Mouse (Mus musculus) hindbrain, embryonic 12.5 days (tissue): ENCODE data around the gene Ick. TPM values are rescaled to one million over a fixed set of nuclear protein-coding genes. Genes with fewer than 3 reads are reported as not detected.
"Not testable (repeated sequence)": the region's sequence is repeated elsewhere in the genome, so short reads cannot be mapped to it uniquely, and the experiment has no call there.

Source experiments
- ATAC-seq: fragments of 200-750 bp; cut with Nextera tagmentation; 2 replicates; pipeline ENCODE4 v1.8.0; 2017; ENCODE audit warnings: moderate TSS enrichment; ENCODE audit not compliant: low FRiP score
- H3K27ac ChIP-seq: fragments of 300-500 bp; sonication (generic); 2 replicates; pipeline ENCODE4 v1.5.1; 2016; ENCODE audit warnings: mild to moderate bottlenecking
- H3K27me3 ChIP-seq: fragments of 300-500 bp; sonication (generic); 2 replicates; pipeline ENCODE4 v1.6.1; 2016; ENCODE audit warnings: mild to moderate bottlenecking
- H3K36me3 ChIP-seq: fragments of 300-500 bp; sonication (generic); 2 replicates; pipeline ENCODE4 v1.6.1; 2016; ENCODE audit warnings: mild to moderate bottlenecking
- H3K4me1 ChIP-seq: fragments of 300-500 bp; sonication (generic); 2 replicates; pipeline ENCODE4 v1.6.1; 2016
- H3K4me2 ChIP-seq: fragments of 300-500 bp; sonication (generic); replicated peaks from 2 replicates; pipeline ENCODE4 v1.6.1; 2016; ENCODE audit warnings: mild to moderate bottlenecking
- H3K4me3 ChIP-seq: fragments of 300-500 bp; sonication (generic); 2 replicates; pipeline ENCODE4 v1.5.1; 2016; ENCODE audit warnings: mild to moderate bottlenecking
- H3K9ac ChIP-seq: fragments of 300-500 bp; sonication (generic); 2 replicates; pipeline ENCODE4 v1.6.1; 2016; ENCODE audit warnings: mild to moderate bottlenecking, moderate library complexity
- H3K9me3 ChIP-seq: fragments of 300-500 bp; sonication (generic); replicated peaks from 2 replicates; pipeline ENCODE4 v1.6.1; 2016; ENCODE audit warnings: mild to moderate bottlenecking
- WGBS: fragments of 180-500 bp; shearing (Covaris S2); methylation state at CpG from one replicate; pipeline ENCODE4 v1.1.7; 2016; 5-methylcytosine and 5-hydroxymethylcytosine counted together
- polyA plus RNA-seq: library from polyadenylated mRNA; unstranded; fragments of >200 nt; fragmentation: Nextera tagmentation; extraction: Ambion mirVana; gene quantifications from 2 replicates; pipeline ENCODE4 v1.2.1, GENCODE M21; 2016

Ick gene
- polyA plus RNA-seq, 1 experiment from 2014 or later, result 38.1 TPM

DNA sequence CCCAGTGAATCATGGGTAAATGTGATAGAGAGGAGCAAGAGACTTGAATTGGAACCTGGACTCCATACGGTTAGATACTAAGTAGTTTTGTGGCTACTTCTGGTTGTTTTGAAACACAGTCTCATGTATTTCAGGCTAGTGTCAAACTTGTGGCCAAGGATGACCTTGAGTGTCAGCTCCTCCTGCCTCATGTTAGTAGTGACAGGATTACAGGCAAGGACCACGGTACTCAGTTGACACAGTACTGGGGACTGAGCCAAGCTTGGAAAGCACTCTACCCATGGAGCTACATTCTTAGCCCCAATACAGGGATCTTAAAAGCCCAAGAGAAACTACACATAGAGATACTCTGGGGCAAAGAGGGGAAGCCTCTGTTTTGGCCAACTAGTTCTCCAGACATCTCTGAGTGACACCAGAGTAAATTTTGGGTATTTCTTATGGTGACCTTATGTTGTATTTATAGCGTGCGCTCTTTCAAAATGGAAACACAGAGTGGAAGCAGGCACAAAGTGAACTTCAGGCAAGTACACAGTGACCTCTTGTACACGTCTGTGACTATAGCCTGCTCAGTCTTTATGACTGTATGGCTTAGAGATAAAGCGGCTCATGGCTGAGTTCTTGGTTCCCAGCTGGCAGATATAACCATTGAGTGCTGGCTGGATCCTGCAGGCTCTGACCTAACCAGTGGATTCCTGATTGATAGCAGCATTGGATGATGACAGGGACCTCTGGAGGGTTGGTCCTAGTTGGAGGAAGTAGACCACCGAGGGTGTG lies 14.1 kb downstream of the Ick start:
- peaks cover 19% of the 10 kb centered on the region for H3K4me1 ChIP-seq
- H3K4me2 ChIP-seq, result no peak overlapping the region
- no peak for ATAC-seq
- H3K27me3 ChIP-seq, result no peaks in the 10 kb centered on the region
- H3K27ac ChIP-seq, result no peak overlapping the region
- no peaks in the 10 kb centered on the region for H3K9me3 ChIP-seq
- H3K9ac ChIP-seq, result no peak overlapping the region
- peaks cover 16% of the 10 kb centered on the region; the same call in 1 of the 2 replicates for H3K36me3 ChIP-seq
- 95% methylated on average over 7 of the region's 7 CpGs for WGBS
- H3K4me3 ChIP-seq, result no peak overlapping the region

DNA sequence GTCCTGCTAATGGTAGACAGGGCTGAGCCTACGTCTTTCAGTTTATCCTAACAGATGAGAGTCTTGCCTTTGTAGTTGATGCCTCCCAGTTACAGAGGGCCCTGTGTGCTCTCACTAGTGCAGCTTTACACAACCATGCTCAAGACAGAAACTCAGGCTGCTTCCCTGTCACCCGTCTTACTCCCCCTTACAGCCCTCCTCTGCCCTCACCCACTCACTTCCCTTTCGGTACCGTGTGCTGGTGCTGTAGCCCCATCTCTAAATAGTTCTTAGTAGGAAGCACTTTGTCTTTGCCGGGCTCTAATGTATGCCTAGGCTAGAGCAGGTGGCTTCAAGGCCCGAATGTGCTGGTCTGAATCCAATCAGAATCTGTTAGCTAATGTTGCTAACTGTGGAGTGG lies 15.3 kb downstream of the Ick start:
- no peak overlapping the region for H3K4me2 ChIP-seq
- ATAC-seq, result no peak
- H3K4me3 ChIP-seq, result no peak overlapping the region
- 92% methylated on average over 6 of the region's 6 CpGs for WGBS
- no peaks in the 10 kb centered on the region for H3K27me3 ChIP-seq
- H3K9me3 ChIP-seq, result no peaks in the 10 kb centered on the region
- H3K27ac ChIP-seq, result no peak overlapping the region
- peaks cover 19% of the 10 kb centered on the region for H3K4me1 ChIP-seq
- no peak overlapping the region for H3K9ac ChIP-seq
- peaks cover 16% of the 10 kb centered on the region; the same call in 1 of the 2 replicates for H3K36me3 ChIP-seq

DNA sequence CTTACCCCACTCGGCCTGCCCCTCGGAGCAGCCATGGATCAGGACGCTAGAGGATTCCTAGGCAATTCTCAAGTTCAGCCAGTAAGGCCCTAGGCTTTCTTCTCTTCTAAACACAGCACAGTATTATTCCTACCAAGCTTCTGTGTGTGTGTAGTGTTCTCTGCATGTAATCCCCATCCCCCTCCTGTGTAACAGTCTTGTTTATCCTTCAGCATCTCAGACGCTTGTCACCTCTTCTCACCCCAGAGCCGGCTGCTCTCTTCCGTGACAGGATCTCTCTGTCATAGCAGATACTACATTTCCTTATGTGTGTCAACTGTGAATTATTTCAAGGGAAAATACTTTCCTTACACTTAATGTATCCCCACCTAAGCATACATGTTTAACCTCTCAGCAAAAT lies 17.0 kb downstream of the Ick start:
- no peaks in the 10 kb centered on the region for H3K9me3 ChIP-seq
- H3K9ac ChIP-seq, result no peak overlapping the region
- peaks cover 21% of the 10 kb centered on the region for H3K4me1 ChIP-seq
- H3K4me3 ChIP-seq, result no peak overlapping the region
- peaks cover 14% of the 10 kb centered on the region; the same call in 1 of the 2 replicates for H3K36me3 ChIP-seq
- no peaks in the 10 kb centered on the region for H3K27me3 ChIP-seq
- H3K27ac ChIP-seq, result peak overlapping the region; percentile 52; the same call in 1 of the 2 replicates
- ATAC-seq, result peak; percentile 30; the same call in 1 of the 2 replicates
- 0 out of 2 replicates have a peak overlapping the region, but pooled peaks have one; percentile 3 for H3K4me2 ChIP-seq
- 71% methylated on average over 6 of the region's 6 CpGs for WGBS

DNA sequence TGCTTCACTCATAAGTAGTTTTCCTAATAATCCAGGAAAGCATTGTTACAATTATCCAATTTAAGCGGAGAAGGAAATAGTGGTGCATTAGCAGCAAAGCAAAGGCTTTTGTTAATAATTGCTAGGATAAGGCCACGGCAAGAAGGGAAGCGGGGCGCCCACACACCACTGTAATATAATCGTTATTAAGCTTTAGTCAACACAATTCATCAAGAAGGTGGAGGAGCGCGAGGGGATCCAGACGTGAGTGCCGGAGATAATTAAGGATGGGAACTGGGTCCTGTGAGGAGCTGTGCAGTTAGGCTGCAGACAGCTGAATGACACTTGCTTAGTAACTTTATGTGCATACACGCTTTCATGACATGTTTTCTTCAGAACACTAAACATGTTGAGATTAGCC lies 17.7 kb downstream of the Ick start:
- 0 out of 2 replicates have a peak overlapping the region, but pooled peaks have one; percentile 52 for H3K27ac ChIP-seq
- H3K4me2 ChIP-seq, result no peak overlapping the region
- H3K36me3 ChIP-seq, result peaks cover 16% of the 10 kb centered on the region
- peaks cover 21% of the 10 kb centered on the region for H3K4me1 ChIP-seq
- H3K9ac ChIP-seq, result no peak overlapping the region
- WGBS, result 81% methylated on average over 10 of the region's 10 CpGs
- H3K4me3 ChIP-seq, result no peak overlapping the region
- no peaks in the 10 kb centered on the region for H3K9me3 ChIP-seq
- H3K27me3 ChIP-seq, result no peaks in the 10 kb centered on the region
- no peak for ATAC-seq

DNA sequence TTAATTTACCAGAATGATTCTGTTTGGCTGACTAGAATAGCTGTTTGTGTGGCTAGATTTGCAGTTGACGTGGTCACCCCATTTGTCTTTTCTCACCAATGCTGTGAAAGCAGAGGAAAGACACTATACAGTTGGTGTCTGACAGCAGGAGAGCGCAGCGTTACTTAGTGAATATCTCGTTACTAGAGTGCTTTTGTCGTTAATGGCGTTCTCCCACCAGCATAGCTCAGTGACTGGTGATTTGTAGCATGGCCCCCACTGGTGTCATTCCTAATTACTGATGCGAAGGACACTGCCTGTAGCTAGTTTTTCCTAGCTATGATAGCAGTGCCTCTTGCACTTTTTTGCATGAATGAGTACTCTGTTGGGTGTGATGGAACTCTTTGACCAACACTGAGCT lies 26.7 kb downstream of the Ick start:
- H3K4me2 ChIP-seq, result no peak overlapping the region
- H3K36me3 ChIP-seq, result peaks cover 65% of the 10 kb centered on the region
- 71% methylated on average over 7 of the region's 7 CpGs for WGBS
- no peaks in the 10 kb centered on the region; the same call in 1 of the 2 replicates for H3K4me1 ChIP-seq
- H3K27me3 ChIP-seq, result no peaks in the 10 kb centered on the region
- no peak overlapping the region for H3K9ac ChIP-seq
- no peaks in the 10 kb centered on the region for H3K9me3 ChIP-seq
- H3K4me3 ChIP-seq, result no peak overlapping the region
- H3K27ac ChIP-seq, result no peak overlapping the region
- no peak for ATAC-seq

DNA sequence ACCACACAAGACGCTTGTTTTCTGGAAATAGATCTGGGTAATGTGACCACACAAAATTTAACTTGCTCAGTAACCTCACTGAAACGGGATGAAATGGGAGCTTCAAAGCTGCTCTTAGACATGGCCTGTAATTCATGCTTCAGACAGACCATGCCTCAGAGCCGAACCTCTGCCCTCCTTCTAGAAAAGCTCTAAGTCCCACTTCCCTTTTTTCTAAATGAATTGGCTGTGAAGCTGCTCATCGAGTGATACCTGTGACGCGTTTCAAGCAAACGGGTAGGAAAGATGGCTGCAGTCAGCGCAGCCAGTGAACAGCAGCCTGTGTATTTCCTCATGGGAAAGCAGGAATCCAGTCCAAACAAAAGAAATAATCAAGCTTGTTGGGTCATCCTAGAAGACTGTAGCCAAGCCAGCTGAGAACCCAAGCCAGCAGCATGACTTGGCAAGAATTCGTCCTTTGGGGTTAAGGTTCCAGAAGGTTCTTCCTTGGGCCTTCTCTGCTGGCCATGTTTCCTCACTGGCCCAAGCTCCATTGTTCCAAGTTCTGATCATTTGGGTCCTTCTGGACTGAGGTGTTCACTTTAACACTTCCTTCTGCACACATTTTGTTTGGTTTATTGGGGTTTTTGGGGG lies 29.2 kb downstream of the Ick start:
- no peak overlapping the region for H3K9ac ChIP-seq
- ATAC-seq, result no peak
- no peak overlapping the region for H3K4me3 ChIP-seq
- H3K36me3 ChIP-seq, result peaks cover 66% of the 10 kb centered on the region
- 93% methylated on average over 9 of the region's 9 CpGs for WGBS
- no peak overlapping the region for H3K4me2 ChIP-seq
- H3K27me3 ChIP-seq, result no peaks in the 10 kb centered on the region
- no peaks in the 10 kb centered on the region; the same call in 1 of the 2 replicates for H3K4me1 ChIP-seq
- H3K9me3 ChIP-seq, result peaks cover 8% of the 10 kb centered on the region
- H3K27ac ChIP-seq, result no peak overlapping the region

DNA sequence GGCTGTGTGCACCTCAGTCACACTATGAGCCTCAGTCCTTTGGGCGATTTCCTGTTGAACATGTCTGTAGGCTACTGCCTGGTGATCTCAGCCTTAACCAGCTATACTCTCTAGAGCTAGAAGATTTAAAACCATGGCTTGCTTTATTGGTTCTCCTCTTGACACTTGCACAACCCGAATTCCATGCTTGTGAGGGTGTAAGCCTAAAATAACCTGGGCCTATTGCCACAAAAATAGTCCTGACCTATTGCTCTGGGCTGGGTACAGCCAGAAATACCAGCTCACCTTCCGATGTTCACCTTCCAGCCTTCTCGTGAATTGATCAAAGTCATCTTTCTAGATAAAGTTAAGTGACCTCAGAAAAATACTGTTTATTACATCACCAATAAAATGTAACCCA lies 30.5 kb downstream of the Ick start:
- no peak overlapping the region for H3K27ac ChIP-seq
- H3K4me2 ChIP-seq, result no peak overlapping the region
- no peak overlapping the region for H3K4me3 ChIP-seq
- H3K27me3 ChIP-seq, result no peaks in the 10 kb centered on the region
- no peaks in the 10 kb centered on the region; the same call in 1 of the 2 replicates for H3K4me1 ChIP-seq
- H3K9ac ChIP-seq, result no peak overlapping the region
- ATAC-seq, result no peak
- peaks cover 8% of the 10 kb centered on the region for H3K9me3 ChIP-seq
- peaks cover 67% of the 10 kb centered on the region for H3K36me3 ChIP-seq
- WGBS, result 95% methylated on average over 4 of the region's 4 CpGs

DNA sequence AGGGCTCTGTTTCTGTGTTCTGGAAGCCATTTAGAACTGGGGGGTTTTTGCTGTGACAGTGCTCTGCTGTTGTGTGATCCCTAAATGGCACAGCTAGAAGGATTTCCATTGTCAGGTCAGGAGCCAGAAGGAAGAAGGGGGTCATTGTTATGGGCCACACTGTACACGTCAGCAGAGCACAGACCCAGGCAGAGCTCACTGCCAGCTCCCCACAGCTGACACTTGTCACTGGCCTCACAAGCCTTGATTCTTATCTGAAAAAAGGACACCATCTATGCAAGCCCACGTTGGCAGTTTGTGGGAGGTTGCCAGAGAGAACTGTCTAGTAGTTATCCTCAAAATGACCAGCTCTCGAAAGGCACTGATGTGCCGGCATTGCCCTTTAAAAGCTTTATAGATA lies 37.1 kb downstream of the Ick start:
- H3K4me2 ChIP-seq, result no peak overlapping the region
- H3K36me3 ChIP-seq, result peaks cover 62% of the 10 kb centered on the region
- no peak overlapping the region for H3K9ac ChIP-seq
- no peaks in the 10 kb centered on the region for H3K27me3 ChIP-seq
- WGBS, result 79% methylated on average over 4 of the region's 4 CpGs
- H3K9me3 ChIP-seq, result peaks cover 8% of the 10 kb centered on the region
- no peak for ATAC-seq
- no peaks in the 10 kb centered on the region; the same call in 1 of the 2 replicates for H3K4me1 ChIP-seq
- no peak overlapping the region for H3K4me3 ChIP-seq
- H3K27ac ChIP-seq, result no peak overlapping the region

DNA sequence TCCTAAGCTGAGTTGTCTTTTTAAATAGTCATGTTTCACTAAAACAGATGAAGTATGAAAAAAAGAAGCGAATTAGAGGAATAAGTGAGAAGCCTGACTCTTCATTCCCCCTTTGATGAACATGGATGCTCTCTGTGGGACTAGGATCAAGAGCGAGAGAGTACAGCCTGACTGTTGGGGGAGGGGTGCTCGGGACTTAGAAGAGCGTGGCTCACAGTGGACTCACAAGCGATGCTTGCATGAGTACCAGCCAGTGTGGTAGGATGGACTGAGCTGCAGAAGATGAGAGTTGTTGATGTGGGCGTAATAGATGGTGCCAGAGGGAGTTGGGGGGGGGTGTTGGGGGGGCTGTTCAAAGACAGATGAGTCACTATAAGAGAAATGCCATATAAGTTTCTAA lies 37.6 kb downstream of the Ick start:
- Histone ChIP-seq H3K4me3 (no peak overlapping the region), H3K9ac (no peak overlapping the region), H3K27me3 (no peaks in the 10 kb centered on the region), H3K36me3 (peaks cover 62% of the 10 kb centered on the region), H3K4me2 (no peak overlapping the region), H3K4me1 (no peaks in the 10 kb centered on the region; the same call in 1 of the 2 replicates), H3K27ac (no peak overlapping the region), H3K9me3 (peaks cover 7% of the 10 kb centered on the region)
- 82% methylated on average over 6 of the region's 6 CpGs for WGBS
- ATAC-seq, result no peak

DNA sequence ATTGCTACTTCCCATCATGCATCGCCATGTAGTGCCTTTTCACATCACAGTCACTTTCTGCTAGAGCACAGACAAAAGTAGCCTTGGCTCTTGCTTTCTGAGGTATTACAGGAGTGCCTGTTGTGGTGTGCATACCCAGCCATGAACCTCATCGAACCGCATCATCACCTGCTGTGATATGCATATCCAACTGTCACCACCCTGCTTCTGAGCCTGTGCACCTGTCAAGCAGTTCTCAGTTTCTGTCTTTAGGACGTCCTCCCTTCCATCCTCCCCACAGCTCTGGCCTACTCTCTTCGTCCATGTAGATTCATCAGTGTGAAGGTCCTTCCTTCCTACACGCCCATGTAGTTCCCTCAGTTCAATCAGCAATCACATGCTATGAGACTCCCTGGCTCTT lies 39.2 kb downstream of the Ick start:
- Histone ChIP-seq H3K4me2 (no peak overlapping the region), H3K27me3 (no peaks in the 10 kb centered on the region), H3K9ac (no peak overlapping the region), H3K9me3 (no peaks in the 10 kb centered on the region), H3K4me1 (no peaks in the 10 kb centered on the region; the same call in 1 of the 2 replicates), H3K36me3 (peaks cover 58% of the 10 kb centered on the region), H3K4me3 (no peak overlapping the region), H3K27ac (no peak overlapping the region)
- 93% methylated on average over 6 of the region's 6 CpGs for WGBS
- no peak for ATAC-seq

DNA sequence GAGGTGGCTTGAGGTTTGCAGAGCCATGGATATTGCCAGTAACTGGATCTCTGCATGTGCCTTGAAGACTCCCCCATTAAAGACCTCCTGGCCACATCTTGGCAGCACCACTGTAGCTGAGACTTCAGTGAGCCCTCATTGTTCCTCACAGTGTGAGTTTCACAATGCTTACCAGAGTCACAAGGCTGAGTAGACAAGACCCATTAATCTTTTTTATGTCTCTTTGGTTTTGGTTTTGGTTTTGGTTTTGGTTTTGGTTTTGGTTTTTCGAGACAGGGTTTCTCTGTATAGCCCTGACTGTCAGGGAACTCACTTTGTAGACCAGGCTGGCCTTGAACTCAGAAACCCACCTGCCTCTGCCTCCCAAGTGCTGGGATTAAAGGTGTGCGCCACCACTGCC lies 40.8 kb downstream of the Ick start:
- not testable (repeated sequence) for ATAC-seq, H3K4me1 ChIP-seq, H3K27ac ChIP-seq, H3K27me3 ChIP-seq, H3K9ac ChIP-seq, H3K4me2 ChIP-seq, H3K4me3 ChIP-seq, H3K9me3 ChIP-seq
- H3K36me3 ChIP-seq, result peaks cover 57% of the 10 kb centered on the region
- 87% methylated on average over 2 of the region's 2 CpGs for WGBS

DNA sequence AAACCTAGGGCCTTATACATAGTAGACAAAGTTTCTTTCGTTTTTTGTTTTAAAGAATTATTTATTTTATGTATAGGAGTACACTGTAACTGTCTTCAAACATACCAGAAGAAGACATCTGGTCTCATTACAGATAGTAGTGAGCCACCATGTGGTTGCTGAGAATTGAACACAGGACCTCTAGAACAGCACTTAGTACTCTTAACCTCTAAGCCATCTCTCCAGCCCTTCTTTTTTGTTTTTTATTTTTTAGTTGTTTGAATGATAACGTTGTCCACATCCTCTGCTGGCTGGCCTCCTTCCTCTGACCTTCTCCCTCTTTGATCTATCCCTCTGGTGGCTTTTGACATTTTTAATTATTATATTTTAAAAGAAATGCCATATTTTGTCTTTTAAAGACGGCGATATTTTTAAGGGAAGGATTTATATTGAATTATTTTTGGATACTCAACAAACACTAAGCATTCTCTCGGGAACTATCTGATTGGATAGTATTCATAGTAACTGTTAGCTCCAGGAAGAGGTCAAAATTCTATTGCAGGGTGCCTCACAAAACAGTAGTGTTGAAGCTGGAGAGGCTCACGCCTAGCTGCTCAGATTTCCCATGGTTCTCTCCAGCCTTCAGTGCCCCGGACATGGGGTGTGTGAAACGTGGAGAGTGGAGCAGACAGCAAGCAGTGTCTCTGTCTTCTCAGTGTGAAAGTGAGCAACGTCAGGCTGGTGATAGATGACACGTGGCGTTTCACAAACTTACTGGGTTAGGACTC lies 45.4 kb downstream of the Ick start:
- 87% methylated on average over 11 of the region's 11 CpGs for WGBS
- Histone ChIP-seq H3K36me3 (peaks cover 77% of the 10 kb centered on the region), H3K27ac (no peak overlapping the region), H3K4me1 (no peaks in the 10 kb centered on the region), H3K9ac (no peak overlapping the region), H3K27me3 (no peaks in the 10 kb centered on the region), H3K4me2 (no peak overlapping the region), H3K4me3 (no peak overlapping the region), H3K9me3 (no peaks in the 10 kb centered on the region)
- no peak for ATAC-seq
